Mouse (Mus musculus) embryonic fibroblast, embryonic 13.5 days (primary cell): Measurements from ENCODE around the gene Rab9.

ENCODE experiments used
- CTCF ChIP-seq: IDR thresholded peaks from 2 replicates; pipeline ENCODE4 v1.5.1; 2011; ENCODE audit warnings: mild to moderate bottlenecking, control low read depth, low read length, moderate library complexity, borderline replicate concordance; ENCODE audit not compliant: insufficient read depth
- POLR2A ChIP-seq: IDR thresholded peaks from 2 replicates; pipeline ENCODE4 v1.6.1; 2011; ENCODE audit warnings: low read depth, mild to moderate bottlenecking, control low read depth, low read length, moderate library complexity

DNA sequence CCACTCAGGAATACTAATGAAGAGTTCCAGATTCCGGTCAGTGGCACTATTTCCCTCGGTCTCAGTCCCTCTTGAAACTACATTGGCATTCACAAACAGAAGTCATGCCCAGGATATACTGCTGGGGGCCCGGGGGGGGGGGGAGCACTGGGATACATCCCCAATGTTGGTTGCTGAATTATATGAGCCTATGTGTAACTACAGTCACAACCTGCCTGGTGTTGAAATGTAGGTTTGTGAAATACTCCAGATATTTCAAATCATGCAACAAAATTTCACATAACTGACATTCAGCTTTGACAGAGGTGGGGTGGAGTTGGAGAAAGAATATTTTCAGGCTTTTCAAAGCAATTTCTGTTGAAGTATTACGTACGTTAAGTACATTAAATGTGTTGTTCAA lies 41.1 kb upstream of the Rab9 start:
- no peak for TF ChIP-seq CTCF
- TF ChIP-seq POLR2A = no peak
